Comparison of ENCODE assay signal across 9 mouse cellular contexts in the genomic region with DNA sequence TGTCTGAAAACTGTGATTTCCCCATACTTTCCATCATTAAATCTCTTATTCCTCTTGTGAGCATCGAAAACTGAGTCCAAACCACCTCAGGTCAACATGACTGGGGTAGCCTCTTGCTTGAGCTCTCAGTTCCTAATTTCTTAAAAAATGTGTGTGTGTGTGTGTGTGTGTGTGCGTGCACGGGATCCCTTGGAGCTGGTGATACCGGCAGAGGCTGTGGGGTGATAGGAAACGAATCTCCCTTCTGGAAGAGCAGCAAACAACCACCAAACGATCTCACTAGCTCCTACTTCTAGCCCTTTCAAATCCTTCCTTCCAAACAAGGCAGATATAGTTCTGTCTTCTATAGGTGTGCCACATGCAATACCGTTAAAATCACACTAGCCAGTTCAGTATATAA. TPM values are rescaled to one million over a fixed set of nuclear protein-coding genes. Genes with fewer than 3 reads are reported as not detected.
DNase-seq lines count a peak whose midpoint lies in the region; ATAC-seq and TF ChIP-seq lines count a peak whose summit lies in the region.
"Had no signal": no experiment of that assay in that cellular context is flagged by ENCODE, and none has a peak within 500 bp of the region (broad histone marks: within the 10 kb centered on the region; RNA-seq: fewer than 3 reads in every experiment).

No protein-coding gene starts in this region.

- 79% methylated on average over 7 of the region's 7 CpGs for WGBS in kidney, embryonic 16.5 days
- WGBS in kidney, adult 2 months = 89% methylated on average over 7 of the region's 7 CpGs
- WGBS in forebrain, embryonic 10.5 days = 85% methylated on average over 7 of the region's 7 CpGs
- 77% methylated on average over 7 of the region's 7 CpGs for WGBS in intestine, embryonic 15.5 days
- 85% methylated on average over 7 of the region's 7 CpGs for WGBS in midbrain, embryonic 15.5 days

- no peaks in the 10 kb centered on the region for H3K27me3 ChIP-seq in kidney, embryonic 16.5 days (ENCODE audit: insufficient read depth, low read length)
- no peaks in the 10 kb centered on the region for H3K27me3 ChIP-seq in kidney, adult 2 months (replicated peaks; ENCODE audit: control insufficient read depth, insufficient read depth, low read length)
- H3K27me3 ChIP-seq in forebrain, embryonic 10.5 days (ENCODE audit: poor library complexity, severe bottlenecking) = no peaks in the 10 kb centered on the region
- no peaks in the 10 kb centered on the region for H3K27me3 ChIP-seq in intestine, embryonic 15.5 days (replicated peaks)
- H3K27me3 ChIP-seq in midbrain, embryonic 15.5 days (replicated peaks) = no peaks in the 10 kb centered on the region; the same call in 1 of the 2 replicates

- ATAC-seq in kidney, embryonic 16.5 days (ENCODE audit: low FRiP score, low TSS enrichment) = no peak
- ATAC-seq in intestine, embryonic 15.5 days = no peak
- no peak; the same call in 1 of the 2 replicates for ATAC-seq in midbrain, embryonic 15.5 days (replicated peaks)

- no peak for TF ChIP-seq POLR2A in kidney, adult 2 months (IDR thresholded peaks at IDR 0.05; ENCODE audit: low read depth, low read length)

- H3K4me2 ChIP-seq in kidney, embryonic 16.5 days (replicated peaks; ENCODE audit: low read depth, low read length) = peak overlapping the region; percentile 89
- H3K4me2 ChIP-seq in intestine, embryonic 15.5 days (replicated peaks) = peak overlapping the region; percentile 85
- H3K4me2 ChIP-seq in midbrain, embryonic 15.5 days = peak overlapping the region; percentile 80

- no peak for DNase-seq in kidney, adult 2 months
- DNase-seq in forebrain, embryonic 10.5 days (ENCODE audit: extremely low spot score, low spot score) = no peak
- no peak for DNase-seq in layer of hippocampus, postnatal 25 days (ENCODE audit: extremely low spot score in 1 of 2, low spot score in 1 of 2)
- no peak for DNase-seq in adrenal gland, adult (ENCODE audit: inconsistent age in 2 of 2, low spot score in 1 of 2)
- DNase-seq in cerebellum, postnatal 36 days = no peak
- DNase-seq: thymus, adult 18-20 months had no signal

- H3K36me3 ChIP-seq in kidney, embryonic 16.5 days (ENCODE audit: insufficient read depth, low read length) = peaks cover 14% of the 10 kb centered on the region; the same call in 1 of the 2 replicates
- H3K36me3 ChIP-seq in kidney, adult 2 months (ENCODE audit: control insufficient read depth, insufficient read depth, low read length) = no peaks in the 10 kb centered on the region
- H3K36me3 ChIP-seq in forebrain, embryonic 10.5 days (replicated peaks) = peaks cover 30% of the 10 kb centered on the region
- no peaks in the 10 kb centered on the region for H3K36me3 ChIP-seq in intestine, embryonic 15.5 days
- H3K36me3 ChIP-seq in midbrain, embryonic 15.5 days (replicated peaks) = peaks cover 8% of the 10 kb centered on the region; the same call in 1 of the 2 replicates

- H3K9me3 ChIP-seq in kidney, embryonic 16.5 days (ENCODE audit: low read length) = no peaks in the 10 kb centered on the region
- H3K9me3 ChIP-seq in forebrain, embryonic 10.5 days = no peaks in the 10 kb centered on the region
- H3K9me3 ChIP-seq in intestine, embryonic 15.5 days = no peaks in the 10 kb centered on the region
- no peaks in the 10 kb centered on the region for H3K9me3 ChIP-seq in midbrain, embryonic 15.5 days

- H3K27ac ChIP-seq in kidney, embryonic 16.5 days (ENCODE audit: low read length) = no peak overlapping the region
- no peak overlapping the region for H3K27ac ChIP-seq in kidney, adult 2 months (ENCODE audit: insufficient read depth, low read depth, low read length)
- H3K27ac ChIP-seq in forebrain, embryonic 10.5 days = peak overlapping the region; percentile 97
- H3K27ac ChIP-seq in intestine, embryonic 15.5 days = no peak overlapping the region
- 0 out of 2 replicates have a peak overlapping the region, but pooled peaks have one; percentile 92 for H3K27ac ChIP-seq in midbrain, embryonic 15.5 days

- TF ChIP-seq CTCF in kidney, adult 2 months (conservative IDR thresholded peaks at IDR 0.05; ENCODE audit: insufficient read depth, insufficient read length, low read depth, low read length) = no peak

- H3K4me1 ChIP-seq in kidney, embryonic 16.5 days (ENCODE audit: insufficient read depth, low read length) = 0 out of 2 replicates have a peak, but pooled peaks cover 7% of the 10 kb centered on the region
- peaks cover 5% of the 10 kb centered on the region; the same call in 1 of the 2 replicates for H3K4me1 ChIP-seq in kidney, adult 2 months (ENCODE audit: control insufficient read depth, insufficient read depth, low read length)
- H3K4me1 ChIP-seq in forebrain, embryonic 10.5 days = peaks cover 14% of the 10 kb centered on the region
- H3K4me1 ChIP-seq in intestine, embryonic 15.5 days (replicated peaks) = 0 out of 2 replicates have a peak, but pooled peaks cover under 1% of the 10 kb centered on the region
- H3K4me1 ChIP-seq in midbrain, embryonic 15.5 days = peaks cover 12% of the 10 kb centered on the region

- peak overlapping the region; percentile 84 for H3K4me3 ChIP-seq in kidney, embryonic 16.5 days (ENCODE audit: low read length)
- H3K4me3 ChIP-seq in kidney, adult 2 months (ENCODE audit: insufficient read depth, low read depth, low read length) = no peak overlapping the region
- peak overlapping the region; percentile 74 for H3K4me3 ChIP-seq in forebrain, embryonic 10.5 days
- peak overlapping the region; percentile 63 for H3K4me3 ChIP-seq in intestine, embryonic 15.5 days (replicated peaks)
- peak overlapping the region; percentile 78 for H3K4me3 ChIP-seq in midbrain, embryonic 15.5 days

- no peak overlapping the region; the same call in 1 of the 2 replicates for H3K9ac ChIP-seq in kidney, embryonic 16.5 days (replicated peaks; ENCODE audit: low read length)
- H3K9ac ChIP-seq in intestine, embryonic 15.5 days = no peak overlapping the region
- peak overlapping the region; percentile 95; the same call in 1 of the 2 replicates for H3K9ac ChIP-seq in midbrain, embryonic 15.5 days

RNA-seq across cellular contexts. Expression of a gene that starts 0.6 kb away (rescaled TPM):
- 1.1 and 1.4 TPM in 2 replicates for polyA plus RNA-seq in kidney, embryonic 16.5 days (2015; fragmentation: Nextera tagmentation; extraction: Ambion mirVana)
- polyA plus RNA-seq in kidney, adult 2 months (2012; rRNA removed) = 2.6 and 2.7 TPM in 2 replicates
- 0.76 and 0.81 TPM in 2 replicates for polyA plus RNA-seq in forebrain, embryonic 10.5 days (2016; fragmentation: Nextera tagmentation; extraction: Ambion mirVana)
- 0.68 and 0.97 TPM in 2 replicates for polyA plus RNA-seq in intestine, embryonic 15.5 days (2015; fragmentation: Nextera tagmentation; extraction: Ambion mirVana)
- polyA plus RNA-seq in midbrain, embryonic 15.5 days (2015; fragmentation: Nextera tagmentation; extraction: Ambion mirVana) = 0.74 and 1.4 TPM in 2 replicates
- total RNA-seq in layer of hippocampus, postnatal 25 days (2021) = 1 to 10 TPM; 2.2 to 2.4 TPM

RNA-seq across cellular contexts. Expression of a gene that starts 10.0 kb away (rescaled TPM):
- 130 and 134 TPM in 2 replicates for polyA plus RNA-seq in kidney, embryonic 16.5 days (2015; fragmentation: Nextera tagmentation; extraction: Ambion mirVana)
- 82.5 and 85.1 TPM in 2 replicates for polyA plus RNA-seq in kidney, adult 2 months (2012; rRNA removed)
- 115 and 120 TPM in 2 replicates for polyA plus RNA-seq in forebrain, embryonic 10.5 days (2016; fragmentation: Nextera tagmentation; extraction: Ambion mirVana)
- polyA plus RNA-seq in intestine, embryonic 15.5 days (2015; fragmentation: Nextera tagmentation; extraction: Ambion mirVana) = 468 and 476 TPM in 2 replicates
- polyA plus RNA-seq in midbrain, embryonic 15.5 days (2015; fragmentation: Nextera tagmentation; extraction: Ambion mirVana) = 136 and 139 TPM in 2 replicates
- 10 to 100 TPM; 55.2 to 63.5 TPM for total RNA-seq in layer of hippocampus, postnatal 25 days (2021)

RNA-seq across cellular contexts. Expression of a gene that starts 54.4 kb away (rescaled TPM):
- polyA plus RNA-seq in kidney, embryonic 16.5 days (2015; fragmentation: Nextera tagmentation; extraction: Ambion mirVana) = 0.04 and 0.05 TPM in 2 replicates
- polyA plus RNA-seq in kidney, adult 2 months (2012; rRNA removed) = 0.12 TPM in 1 of 2 replicates, not detected in the other
- 0.05 and 0.06 TPM in 2 replicates for polyA plus RNA-seq in forebrain, embryonic 10.5 days (2016; fragmentation: Nextera tagmentation; extraction: Ambion mirVana)
- polyA plus RNA-seq in intestine, embryonic 15.5 days (2015; fragmentation: Nextera tagmentation; extraction: Ambion mirVana) = 0.11 and 0.28 TPM in 2 replicates
- 1.5 and 1.8 TPM in 2 replicates for polyA plus RNA-seq in midbrain, embryonic 15.5 days (2015; fragmentation: Nextera tagmentation; extraction: Ambion mirVana)
- 1 to 10 TPM in 1 of 2 experiments, under 1 TPM in 1; 0.74 to 1.3 TPM for total RNA-seq in layer of hippocampus, postnatal 25 days (2021)

RNA-seq across cellular contexts. Expression of a gene that starts 54.4 kb away (rescaled TPM):
- 20.5 and 21.0 TPM in 2 replicates for polyA plus RNA-seq in kidney, embryonic 16.5 days (2015; fragmentation: Nextera tagmentation; extraction: Ambion mirVana)
- 6.4 and 8.0 TPM in 2 replicates for polyA plus RNA-seq in kidney, adult 2 months (2012; rRNA removed)
- polyA plus RNA-seq in forebrain, embryonic 10.5 days (2016; fragmentation: Nextera tagmentation; extraction: Ambion mirVana) = 21.2 and 21.9 TPM in 2 replicates
- polyA plus RNA-seq in intestine, embryonic 15.5 days (2015; fragmentation: Nextera tagmentation; extraction: Ambion mirVana) = 9.8 and 10.7 TPM in 2 replicates
- polyA plus RNA-seq in midbrain, embryonic 15.5 days (2015; fragmentation: Nextera tagmentation; extraction: Ambion mirVana) = 5.1 and 5.7 TPM in 2 replicates
- 1 to 10 TPM; 1.0 to 1.2 TPM for total RNA-seq in layer of hippocampus, postnatal 25 days (2021)

Comparison
In these comparisons a context has a peak if more than half of its experiments do, and no peak if none do; other contexts are left out.
1. H3K27ac ChIP-seq: peak in forebrain, embryonic 10.5 days (single experiment) and midbrain, embryonic 15.5 days (single experiment); none in kidney, embryonic 16.5 days (single experiment), kidney, adult 2 months (single experiment) and intestine, embryonic 15.5 days (single experiment).
2. Peak in every context shown above with its lines, with median percentiles within 50 percentile points of each other: H3K4me2 ChIP-seq.